Mouse (Mus musculus): ENCODE results near the gene Sec24b.
A peak's percentile ranks its signal among the peaks of the same experiment; 100 is the strongest.

The Sec24b gene

DNA sequence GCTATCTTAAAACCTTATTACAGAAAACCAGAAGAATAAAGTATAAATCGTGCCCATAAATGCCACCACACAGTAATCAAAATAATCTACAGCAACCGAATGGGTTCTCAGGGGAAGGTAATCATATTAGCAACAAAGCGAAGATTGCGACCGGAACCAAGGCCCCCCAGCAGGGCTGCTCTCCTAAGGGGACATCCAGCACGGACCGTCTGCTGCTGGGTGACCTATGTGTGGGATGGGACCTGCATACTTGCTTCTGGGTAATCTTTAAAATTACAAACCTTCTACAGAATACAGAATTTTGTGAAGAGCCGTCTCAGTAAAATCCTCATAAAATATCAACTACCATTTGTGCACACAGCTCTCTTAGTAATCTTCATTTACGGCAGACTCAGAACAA, 82.6 kb downstream of the Sec24b start:
- DNase-seq (ENCODE audit: low spot score): no peak

DNA sequence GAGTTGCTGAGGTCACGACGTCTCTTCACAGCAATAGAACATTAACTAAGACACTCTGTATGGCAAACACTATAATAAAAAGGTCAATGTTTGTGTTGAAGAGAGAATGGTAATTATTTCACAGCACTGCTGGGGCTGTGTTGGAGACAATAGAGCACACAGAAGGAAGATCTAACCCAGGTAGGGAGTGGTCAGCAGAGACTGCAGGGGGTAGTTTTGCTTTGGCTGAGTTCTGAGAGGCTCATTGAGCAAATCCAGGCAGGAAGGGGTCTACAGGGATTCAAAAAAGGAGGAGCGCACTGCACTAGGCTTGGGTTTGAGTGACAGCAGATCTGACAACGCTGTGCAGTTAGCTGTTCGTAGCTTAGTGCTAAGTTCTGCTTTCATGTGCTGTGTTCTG, 85.0 kb downstream of the Sec24b start:
- no peak for DNase-seq (ENCODE audit: low spot score)

DNA sequence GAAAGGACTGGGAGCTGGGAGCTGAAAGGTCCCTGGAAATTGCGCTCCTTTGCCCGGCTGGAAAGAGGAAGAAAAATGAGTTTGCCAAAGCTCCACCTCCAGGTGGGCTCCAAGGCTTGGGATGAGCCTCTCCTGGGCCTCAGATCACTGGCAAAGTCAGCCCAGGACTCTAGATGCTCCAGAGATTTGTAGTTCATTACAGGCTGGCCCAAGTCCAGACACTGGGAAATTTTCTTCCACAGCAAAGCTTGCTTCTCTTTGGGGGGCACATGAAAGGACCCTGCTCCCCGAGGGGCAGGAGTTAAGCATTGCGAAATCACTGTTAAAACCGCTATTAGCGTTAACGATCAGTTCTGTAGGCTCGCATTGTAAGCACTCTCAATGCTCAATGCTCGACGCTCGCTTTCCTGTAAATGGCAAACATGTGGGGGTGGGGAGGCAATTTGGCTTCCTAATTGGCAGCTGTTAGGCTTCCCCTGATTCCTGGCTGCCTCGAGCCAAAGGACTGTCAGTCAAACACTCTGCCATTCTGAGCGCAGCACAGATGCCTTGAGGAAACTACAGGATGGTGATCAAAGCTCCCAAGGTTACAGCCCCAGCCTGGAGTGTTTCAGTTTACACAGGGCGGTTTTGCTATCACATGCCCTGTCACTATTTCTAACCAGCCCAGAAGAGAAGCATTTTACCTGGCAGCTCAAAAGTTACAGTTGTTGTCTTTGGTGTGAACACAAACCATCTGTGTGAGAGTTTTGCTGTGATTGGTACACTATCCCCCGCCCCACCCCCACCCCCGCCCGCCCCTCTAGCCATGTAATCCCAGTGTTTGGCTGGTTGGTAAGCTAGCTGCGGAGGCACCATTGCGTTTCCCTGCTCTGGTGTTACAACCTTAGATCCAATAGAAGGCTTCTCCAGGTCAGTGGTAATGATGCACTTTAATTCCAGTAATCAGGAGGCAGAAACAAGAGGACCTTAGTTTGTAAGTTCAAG, 90.5 kb downstream of the Sec24b start:
- no peak for DNase-seq (ENCODE audit: low spot score)

DNA sequence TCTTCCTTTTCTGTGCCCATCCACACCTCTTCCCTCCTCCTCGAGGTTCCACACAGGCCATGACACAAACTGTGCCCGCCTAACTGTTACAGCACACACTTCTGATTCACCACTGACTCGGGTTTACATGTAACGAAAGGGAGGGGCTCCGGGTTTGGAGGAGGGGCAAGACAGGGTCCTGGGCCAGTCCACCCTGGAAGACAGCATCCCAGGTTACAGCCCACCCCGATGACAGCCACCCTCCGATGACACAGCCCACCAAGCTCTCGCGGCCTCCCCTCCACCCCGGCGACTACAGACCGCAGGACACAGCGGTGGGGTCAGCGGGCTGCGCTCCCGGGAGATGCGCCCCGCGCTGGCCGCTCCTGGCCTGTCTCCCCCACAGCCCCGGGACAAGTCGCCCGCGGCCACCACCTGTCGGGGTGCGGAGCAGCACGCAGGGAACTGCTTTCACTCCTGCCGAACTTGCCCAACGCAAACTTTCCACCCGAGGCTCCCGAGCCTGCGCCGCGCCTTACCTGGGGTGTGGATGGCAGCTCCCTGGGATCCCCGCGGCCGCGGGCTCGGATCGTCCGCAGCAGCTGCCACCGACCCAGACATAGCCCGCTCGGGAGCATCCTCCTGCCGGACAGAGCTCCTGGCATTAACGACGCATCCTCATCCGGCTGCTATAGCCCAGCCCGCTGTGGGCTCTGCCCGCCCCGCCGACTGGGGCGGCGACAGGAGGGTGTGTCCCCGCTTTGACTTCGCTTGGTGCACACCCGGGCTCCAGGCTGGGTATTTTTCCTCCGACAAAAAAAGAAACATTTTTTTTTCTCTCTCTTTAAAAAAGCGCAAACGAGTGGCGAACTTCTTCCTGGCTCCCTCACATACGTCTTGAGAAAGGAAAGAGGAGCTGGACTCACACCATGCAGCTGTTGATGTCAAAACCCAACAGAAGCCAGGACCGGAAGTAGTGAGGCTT, 91.6 kb downstream of the Sec24b start, which contains the start of gene Mcub:
Mcub (minus strand) TSS at position 775 of the 964 bp plus-strand sequence.
- DNase-seq (ENCODE audit: low spot score): peak; percentile 33

DNA sequence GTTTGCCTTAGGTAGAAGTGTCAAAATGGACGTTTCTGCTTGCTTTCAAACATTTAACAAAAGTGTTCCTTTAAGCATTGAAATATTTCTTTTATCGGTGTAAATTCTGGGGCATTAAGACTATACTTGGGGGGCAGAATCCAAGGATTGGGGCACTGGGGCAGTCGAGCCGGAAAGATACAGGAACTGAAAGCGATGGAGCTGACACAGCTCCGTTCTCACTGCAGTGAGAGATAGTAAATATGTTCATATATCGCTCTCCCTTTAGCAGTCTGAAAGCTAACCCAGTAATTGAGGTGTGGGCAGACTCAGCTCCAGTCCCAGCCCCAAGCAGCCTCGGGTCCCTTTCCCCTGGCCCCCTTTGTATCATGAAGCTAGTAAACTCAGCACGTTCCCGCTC, 92.3 kb downstream of the Sec24b start:
- DNase-seq (ENCODE audit: low spot score): no peak

DNA sequence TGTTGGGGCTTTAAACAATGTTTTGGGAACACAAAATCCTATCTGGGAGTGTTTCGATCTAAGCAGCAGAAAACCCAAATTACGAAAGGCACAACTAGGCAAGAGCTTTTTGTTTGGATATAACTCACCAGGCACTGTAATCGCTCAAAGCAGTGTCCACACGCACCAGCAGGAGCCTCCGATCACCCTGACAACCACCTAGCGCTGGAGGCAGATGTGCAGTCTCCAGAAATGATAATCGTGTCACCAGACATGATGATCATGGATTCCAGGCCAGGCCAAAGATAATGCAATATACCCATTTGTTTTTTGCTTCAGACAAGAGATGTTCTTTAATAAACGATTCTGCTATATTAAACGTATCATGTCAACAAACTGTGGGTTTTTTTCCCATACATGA, 93.5 kb downstream of the Sec24b start:
- no peak for DNase-seq (ENCODE audit: low spot score)

DNA sequence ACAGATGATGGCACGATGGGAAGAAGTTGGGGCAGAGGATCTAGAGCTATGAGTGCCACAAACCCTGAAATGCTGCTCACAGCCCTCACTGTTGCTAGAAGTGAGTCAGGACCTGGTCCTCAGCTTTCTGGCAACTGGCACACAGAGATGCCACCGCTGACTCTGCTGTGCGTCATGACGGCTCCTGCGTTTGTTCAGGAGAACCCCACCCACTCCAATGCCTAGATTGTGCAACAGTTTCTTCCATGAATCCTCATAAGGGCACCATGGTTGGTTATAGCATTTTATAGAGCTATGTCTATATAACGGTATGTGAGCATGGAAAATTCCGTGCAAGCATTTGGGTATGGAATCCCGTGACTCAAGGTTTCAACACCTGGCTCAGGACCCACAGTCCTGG, 96.7 kb downstream of the Sec24b start:
- DNase-seq (ENCODE audit: low spot score): no peak

DNA sequence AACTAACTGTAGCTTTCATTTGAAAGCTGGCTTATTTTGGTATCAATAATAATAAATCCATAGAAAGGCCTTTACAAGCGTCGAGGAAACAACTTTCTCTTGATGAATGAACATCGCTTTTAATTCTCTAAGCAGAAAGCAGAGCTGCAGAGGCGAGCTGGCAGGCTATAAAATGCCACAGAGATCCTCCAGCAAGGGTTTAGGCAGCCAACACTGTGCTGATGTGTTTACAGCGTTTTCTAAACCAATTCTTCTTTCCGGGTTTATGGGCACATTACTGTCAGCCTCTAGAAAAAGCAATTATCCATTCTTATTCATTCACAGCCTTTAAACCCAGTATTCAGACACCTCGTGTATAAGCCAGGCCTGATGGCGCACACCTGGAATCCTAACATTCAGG, 98.8 kb downstream of the Sec24b start:
- no peak for DNase-seq (ENCODE audit: low spot score)

DNA sequence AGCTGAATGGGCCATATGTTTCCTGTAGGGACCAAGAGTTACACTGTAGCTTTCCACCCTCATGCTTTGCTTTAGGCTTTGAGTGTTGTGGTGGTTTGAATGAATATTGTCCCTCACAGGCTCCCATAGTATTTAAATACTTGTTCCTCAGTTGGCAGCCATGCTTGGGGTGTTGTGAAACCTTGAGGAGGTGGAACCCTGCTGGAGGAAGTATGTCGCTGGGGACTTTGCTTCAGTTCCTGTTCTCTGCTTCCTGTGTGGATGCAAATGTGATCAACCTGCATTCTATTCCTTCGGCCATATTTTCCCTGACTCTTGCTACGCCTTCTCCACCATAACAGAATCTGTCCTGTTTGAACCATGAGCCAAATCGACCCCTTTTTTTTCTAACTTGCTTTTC, 108.1 kb downstream of the Sec24b start:
- DNase-seq (ENCODE audit: low spot score): no peak

DNA sequence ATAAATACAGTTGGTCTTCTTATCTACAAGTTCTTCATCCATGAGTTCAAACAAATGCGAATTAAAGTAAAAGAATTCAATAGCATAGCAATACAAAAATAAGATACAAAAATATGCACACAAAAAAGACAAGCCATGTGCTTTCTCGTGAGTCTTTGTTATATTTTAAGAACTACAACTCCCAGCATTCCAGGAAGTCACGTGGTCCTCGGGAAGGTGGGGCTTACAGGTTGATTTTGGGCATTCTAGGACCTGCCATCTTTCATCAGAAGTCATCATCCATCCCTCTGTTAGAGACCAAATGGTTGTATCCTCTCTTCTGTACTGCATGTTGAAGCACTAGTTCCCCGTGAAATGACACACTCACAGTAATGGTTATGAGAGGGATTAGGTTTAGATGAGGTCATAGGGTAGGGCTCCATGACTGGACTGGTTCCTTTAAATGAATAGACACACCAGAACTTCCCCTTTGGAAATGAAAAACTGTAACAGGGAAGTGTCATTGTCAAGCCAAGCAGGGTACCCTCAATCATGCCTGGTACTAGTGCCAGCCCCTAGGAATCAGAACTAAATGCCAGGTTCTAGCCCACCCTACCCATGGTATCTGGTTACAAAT, 112.1 kb downstream of the Sec24b start:
- no peak for DNase-seq (ENCODE audit: low spot score)

DNA sequence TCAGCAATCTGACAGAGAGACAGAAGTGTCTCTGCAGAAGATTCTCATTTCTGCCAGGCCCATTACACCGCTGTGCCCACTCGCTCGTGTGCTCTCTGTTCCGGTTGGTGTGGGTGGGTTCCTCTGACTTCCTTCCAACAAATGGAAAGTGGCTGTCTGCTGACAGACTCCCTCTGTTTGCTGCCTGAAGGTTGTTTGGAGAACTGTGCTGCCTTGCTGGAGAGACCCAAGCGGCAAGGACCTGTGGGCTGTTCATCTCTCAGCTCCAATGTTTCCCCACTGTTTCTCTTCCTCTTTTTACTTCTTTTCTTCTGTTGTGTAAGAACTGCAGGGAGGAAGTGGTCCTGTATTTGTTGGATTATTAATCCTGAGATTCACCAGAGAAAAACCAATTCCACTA, 113.0 kb downstream of the Sec24b start:
- DNase-seq (ENCODE audit: low spot score): no peak

DNA sequence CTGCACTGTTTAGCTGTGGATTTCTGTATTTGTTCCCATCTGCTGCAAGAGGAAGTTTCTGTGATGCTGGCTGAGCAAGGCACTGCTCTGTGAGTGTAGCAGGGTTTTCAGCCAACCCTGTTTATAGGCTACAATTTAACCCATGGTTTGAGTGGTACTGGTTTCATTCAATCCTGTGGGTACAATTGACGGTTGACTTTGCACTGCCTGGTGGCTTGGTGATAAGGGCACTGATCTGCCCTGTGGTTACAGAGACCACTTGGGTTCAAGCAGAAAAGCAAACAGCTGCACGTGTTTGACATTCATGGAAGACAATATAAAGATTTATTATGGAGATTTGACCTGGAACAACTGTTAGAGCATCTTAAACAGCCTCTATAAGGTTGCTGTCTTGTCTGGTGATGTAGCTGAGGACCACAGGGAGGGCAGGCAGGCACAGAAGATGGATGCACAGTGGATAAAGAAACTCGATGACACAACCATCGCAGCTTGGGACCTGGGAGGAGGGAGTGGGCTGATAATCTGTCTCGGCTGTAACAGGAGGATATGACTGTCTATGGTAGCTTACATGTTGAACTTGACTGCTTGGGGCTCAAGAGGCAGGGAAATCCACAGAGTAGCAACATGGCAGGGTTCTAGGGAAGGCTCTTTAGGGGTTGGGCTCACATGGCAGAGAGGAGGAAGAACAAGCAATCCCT, 115.0 kb downstream of the Sec24b start:
- DNase-seq (ENCODE audit: low spot score): no peak

DNA sequence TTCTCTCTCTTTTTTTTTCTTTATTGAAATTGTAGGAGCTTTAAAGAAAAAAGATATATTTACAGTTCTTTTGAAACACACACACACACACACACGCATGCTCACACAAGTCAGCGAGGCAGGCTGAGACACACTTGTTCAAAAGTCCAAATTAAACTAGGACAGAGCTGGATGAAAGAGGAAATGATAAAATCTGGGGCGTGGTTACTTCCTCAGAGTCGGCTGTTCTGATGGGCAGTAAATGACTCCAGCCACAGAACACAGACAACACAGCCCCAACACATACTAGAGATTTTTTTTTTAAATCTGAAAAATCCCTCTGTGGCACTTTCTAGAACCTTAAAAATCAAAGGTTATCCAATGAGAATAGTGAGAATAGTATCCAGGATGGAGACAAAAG, 117.5 kb downstream of the Sec24b start:
- no peak for DNase-seq (ENCODE audit: low spot score)

DNA sequence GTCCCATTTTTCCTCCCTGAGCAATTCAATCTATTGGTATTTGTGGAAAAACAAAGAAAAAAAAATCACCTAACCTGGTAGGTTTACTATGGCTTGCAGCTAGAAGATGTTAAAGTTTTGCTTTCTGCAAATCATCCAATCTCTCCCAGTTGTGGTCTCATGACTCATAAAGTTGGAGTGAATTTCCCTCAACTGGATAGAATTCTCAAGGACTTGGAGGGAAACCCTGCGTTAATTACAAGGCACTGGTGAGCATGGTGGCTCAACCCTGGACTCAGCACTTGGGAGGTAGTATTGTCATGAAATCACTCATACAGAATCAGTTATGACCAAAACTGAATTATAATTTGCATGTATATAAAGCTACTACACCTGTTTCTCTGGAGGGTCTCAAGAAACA, 120.1 kb downstream of the Sec24b start:
- DNase-seq (ENCODE audit: low spot score): no peak

DNA sequence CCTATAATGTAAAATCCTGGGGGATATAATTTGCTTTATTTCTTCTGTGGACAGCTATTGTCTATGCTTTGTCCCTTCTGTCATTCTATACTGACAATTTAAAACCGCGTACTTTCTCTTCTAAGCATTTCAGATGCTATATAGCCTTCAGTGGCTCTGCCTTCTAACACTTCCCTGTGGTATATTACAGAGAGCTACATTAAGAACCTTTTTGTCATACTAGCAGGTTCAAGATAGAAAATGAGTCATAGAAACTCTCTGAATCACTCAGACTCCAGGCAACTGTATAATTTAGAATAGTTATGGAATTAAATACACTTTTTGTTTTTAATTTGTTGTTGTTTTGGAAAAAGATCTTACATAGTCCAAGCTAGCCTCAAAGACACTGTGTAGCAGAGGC, 120.6 kb downstream of the Sec24b start:
- no peak for DNase-seq (ENCODE audit: low spot score)

DNA sequence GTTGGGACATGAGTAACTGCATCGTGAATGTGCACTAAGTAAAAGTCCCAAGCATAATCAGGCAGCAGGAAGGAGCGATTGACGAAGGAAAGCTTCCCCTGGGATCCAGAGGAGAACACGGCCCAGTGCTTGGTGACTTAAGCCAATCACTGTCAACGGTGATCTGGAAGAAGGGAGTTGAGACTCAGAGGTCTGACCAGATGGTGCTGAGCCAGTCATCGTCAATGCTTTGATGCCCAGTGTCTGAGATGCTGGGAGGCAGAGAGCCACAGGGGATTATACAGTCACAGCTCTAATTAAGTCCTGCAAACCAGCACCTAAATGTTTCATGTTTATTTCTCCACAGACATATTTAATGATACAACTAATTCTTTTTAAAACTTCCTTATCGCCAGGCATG, 122.3 kb downstream of the Sec24b start:
- no peak for DNase-seq (ENCODE audit: low spot score)

DNA sequence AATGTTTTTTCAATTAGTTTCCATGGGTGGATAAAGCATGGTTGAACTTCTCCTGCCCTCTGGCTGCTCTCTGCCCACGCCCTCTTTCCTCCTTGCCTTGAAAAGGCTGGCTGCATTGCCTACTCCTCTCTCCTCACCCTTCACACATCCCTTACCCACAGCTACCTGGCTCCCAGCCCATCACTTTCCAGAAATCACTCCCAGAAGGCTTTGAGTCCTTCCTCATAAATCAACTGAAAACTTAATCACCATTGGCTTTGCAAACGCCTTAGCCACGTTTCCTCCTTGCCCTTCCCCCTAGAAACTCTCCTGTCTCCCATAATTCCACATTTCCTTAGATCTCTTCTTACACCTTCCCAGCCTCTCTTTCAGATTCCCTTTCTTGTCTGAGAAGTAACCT, 123.5 kb downstream of the Sec24b start:
- DNase-seq (ENCODE audit: low spot score): no peak

DNA sequence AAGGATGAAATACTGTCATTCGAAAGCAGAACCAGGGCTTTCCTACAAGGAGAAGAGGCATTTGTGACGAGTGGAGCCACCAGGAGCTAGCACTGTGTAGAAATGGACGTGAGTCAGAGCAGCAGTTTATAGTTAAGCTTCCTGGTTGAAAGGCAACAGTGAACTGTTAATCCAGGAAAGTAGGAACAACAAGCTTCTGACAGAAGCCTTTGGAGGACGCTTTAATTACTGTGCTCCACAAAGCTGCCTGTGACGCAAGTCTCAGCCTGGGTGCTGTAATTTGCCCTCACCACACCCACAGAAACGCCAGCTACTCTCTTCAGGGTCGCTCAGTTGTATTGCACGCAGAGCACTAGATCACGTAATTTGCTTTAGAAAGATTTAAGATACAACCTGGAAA, 124.8 kb downstream of the Sec24b start:
- DNase-seq (ENCODE audit: low spot score): no peak

All from yolk sac, embryonic 10.5 days (tissue).